Mouse (Mus musculus): ENCODE results near the gene Cat.

DNA sequence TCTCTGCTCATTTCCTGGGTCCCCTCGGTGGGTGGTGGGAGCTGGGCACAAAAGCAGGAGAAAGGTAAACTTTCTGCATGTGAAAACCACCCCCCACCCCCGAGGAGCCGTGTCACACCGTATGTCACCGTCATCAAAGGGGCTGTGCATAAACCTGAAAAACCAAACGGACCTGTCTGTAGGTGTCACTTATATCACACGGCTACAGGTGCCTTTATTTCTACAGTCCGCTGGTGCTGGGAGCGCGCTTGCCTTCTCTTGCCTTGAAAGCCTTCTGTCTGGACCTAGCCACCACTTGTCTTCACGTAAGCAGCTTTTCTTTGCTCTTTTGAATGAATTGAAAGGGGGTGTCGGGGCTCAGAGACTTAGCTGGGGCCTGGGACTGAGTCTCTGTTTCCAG is 61.1 kb downstream of the Cat start:
- TF ChIP-seq CTCF (IDR thresholded peaks at IDR 0.05; ENCODE audit: low read depth) (no peak), EP300 (optimal IDR thresholded peaks at IDR 0.05) (no peak)
